Mouse (Mus musculus) midbrain, embryonic 12.5 days (tissue): ENCODE results near the gene Rps3. TPM values are rescaled to one million over a fixed set of nuclear protein-coding genes. Genes with fewer than 3 reads are reported as not detected.

ENCODE experiments used
- ATAC-seq: fragments of 200-750 bp; cut with Nextera tagmentation; 2 replicates; pipeline ENCODE4 v1.8.0; 2017; ENCODE audit warnings: low read depth, moderate TSS enrichment, moderate library complexity; ENCODE audit not compliant: low FRiP score
- H3K27ac ChIP-seq: fragments of 300-500 bp; sonication (generic); replicated peaks from 2 replicates; pipeline ENCODE4 v1.5.1; 2016; ENCODE audit warnings: mild to moderate bottlenecking
- H3K27me3 ChIP-seq: fragments of 300-500 bp; sonication (generic); 2 replicates; pipeline ENCODE4 v1.6.1; 2016; ENCODE audit warnings: mild to moderate bottlenecking
- H3K36me3 ChIP-seq: fragments of 300-500 bp; sonication (generic); 2 replicates; pipeline ENCODE4 v1.6.1; 2016
- H3K4me1 ChIP-seq: fragments of 300-500 bp; sonication (generic); 2 replicates; pipeline ENCODE4 v1.6.1; 2016
- H3K4me2 ChIP-seq: fragments of 300-500 bp; sonication (generic); replicated peaks from 2 replicates; pipeline ENCODE4 v1.6.1; 2016; ENCODE audit warnings: mild to moderate bottlenecking, moderate library complexity
- H3K4me3 ChIP-seq: fragments of 300-500 bp; sonication (generic); 2 replicates; pipeline ENCODE4 v1.5.1; 2016; ENCODE audit warnings: mild to moderate bottlenecking
- H3K9ac ChIP-seq: fragments of 300-500 bp; sonication (generic); replicated peaks from 2 replicates; pipeline ENCODE4 v1.6.1; 2016; ENCODE audit warnings: mild to moderate bottlenecking, moderate library complexity
- H3K9me3 ChIP-seq: fragments of 300-500 bp; sonication (generic); 2 replicates; pipeline ENCODE4 v1.6.1; 2016; ENCODE audit warnings: mild to moderate bottlenecking
- WGBS: fragments of 180-500 bp; shearing (Covaris S2); methylation state at CpG from one replicate; pipeline ENCODE4 v1.1.7; 2016; 5-methylcytosine and 5-hydroxymethylcytosine counted together
- polyA plus RNA-seq: library from polyadenylated mRNA; unstranded; fragments of >200 nt; fragmentation: Nextera tagmentation; extraction: Ambion mirVana; gene quantifications from 2 replicates; pipeline ENCODE4 v1.2.1, GENCODE M21; 2016

Rps3 gene
- polyA plus RNA-seq, 1 experiment from 2014 or later = 555 TPM

DNA sequence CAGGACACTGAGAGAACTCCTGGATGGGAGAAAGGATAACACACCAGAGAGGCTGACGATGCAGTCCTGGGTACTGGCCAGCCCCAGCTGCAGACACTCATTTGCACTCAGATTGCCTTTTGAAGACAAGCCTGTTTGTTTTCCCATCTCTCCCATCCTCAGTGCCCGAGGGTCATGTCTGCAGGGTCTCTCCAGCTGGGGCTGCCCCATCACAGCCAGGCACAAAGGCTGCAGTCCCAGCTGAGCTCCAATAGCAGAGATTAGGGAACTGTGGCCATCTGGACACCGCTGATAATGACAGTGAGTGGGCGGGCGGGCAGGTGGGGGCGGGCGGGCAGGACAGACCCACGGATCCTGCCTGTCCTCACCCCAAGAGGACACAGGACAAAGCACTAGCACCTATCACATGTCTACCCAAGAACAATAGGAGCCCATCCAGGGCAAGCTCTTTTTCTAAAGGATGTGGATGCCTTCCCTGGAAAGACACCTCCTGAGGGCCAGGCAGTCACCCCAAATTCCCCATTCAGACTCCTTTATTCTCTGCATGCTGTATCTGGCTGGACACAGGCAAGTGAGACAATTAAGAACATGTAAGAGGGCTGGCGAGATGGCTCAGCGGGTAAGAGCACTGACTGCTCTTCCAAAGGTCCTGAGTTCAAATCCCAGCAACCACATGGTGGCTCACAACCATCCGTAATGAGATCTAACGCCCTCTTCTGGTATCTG is 8.5 kb downstream of the Rps3 start:
- 47% methylated on average over 12 of the region's 12 CpGs for WGBS
- H3K9ac ChIP-seq = 0 out of 2 replicates have a peak overlapping the region, but pooled peaks have one; percentile 4
- H3K27ac ChIP-seq = peak overlapping the region; percentile 84
- no peak overlapping the region for H3K4me2 ChIP-seq
- H3K4me1 ChIP-seq = peaks cover 17% of the 10 kb centered on the region; the same call in 1 of the 2 replicates
- no peaks in the 10 kb centered on the region for H3K9me3 ChIP-seq
- H3K4me3 ChIP-seq = no peak overlapping the region
- peak; percentile 85 for ATAC-seq
- H3K36me3 ChIP-seq = peaks cover 76% of the 10 kb centered on the region
- peaks cover 8% of the 10 kb centered on the region for H3K27me3 ChIP-seq

DNA sequence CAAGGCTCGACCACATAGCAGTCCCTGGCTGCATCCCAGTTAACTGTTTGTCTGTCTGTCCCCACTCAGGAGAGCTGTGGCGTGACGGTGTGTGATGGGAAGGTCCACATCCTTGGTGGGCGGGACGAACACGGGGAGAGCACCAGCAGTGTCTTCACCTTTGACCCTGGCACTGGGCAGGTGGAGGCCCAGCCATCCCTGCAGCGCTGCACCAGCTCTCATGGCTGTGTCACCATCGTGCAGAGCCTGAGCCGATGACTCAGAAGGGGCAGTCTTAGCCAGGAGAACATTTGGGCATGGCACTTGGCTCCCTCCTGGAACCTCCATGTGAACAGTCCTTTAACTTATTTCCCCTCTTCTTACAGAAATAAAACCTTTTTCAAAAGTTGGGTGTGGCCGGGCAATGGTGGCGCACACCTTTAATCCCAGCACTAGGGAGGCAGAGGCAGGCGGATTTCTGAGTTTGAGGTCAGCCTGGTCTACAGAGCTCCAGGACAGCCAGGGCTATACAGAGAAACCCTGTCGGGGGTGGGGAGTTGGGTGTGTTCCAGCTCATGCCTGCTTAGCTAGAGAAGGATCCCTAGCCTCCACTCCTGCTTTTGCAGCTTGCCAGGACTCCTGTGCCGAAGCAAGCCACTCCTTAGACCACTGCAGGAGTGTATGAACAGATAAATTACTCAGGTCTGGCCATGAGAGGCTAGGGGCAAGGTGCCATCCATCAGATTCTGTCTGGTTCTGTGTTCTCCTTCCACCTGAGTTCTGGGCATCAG is 9.7 kb downstream of the Rps3 start:
- Histone ChIP-seq H3K4me3 (no peak overlapping the region), H3K9me3 (no peaks in the 10 kb centered on the region), H3K9ac (no peak overlapping the region), H3K4me2 (no peak overlapping the region), H3K27me3 (peaks cover 20% of the 10 kb centered on the region), H3K36me3 (peaks cover 64% of the 10 kb centered on the region), H3K4me1 (peaks cover 22% of the 10 kb centered on the region), H3K27ac (peak overlapping the region; percentile 84)
- WGBS = 92% methylated on average over 14 of the region's 14 CpGs
- no peak for ATAC-seq

GRCm38 (mm10) chr7:99471578-99471977 is 12.0 kb downstream of the Rps3 start:
- Histone ChIP-seq H3K4me2 (no peak overlapping the region), H3K4me3 (no peak overlapping the region), H3K27me3 (peaks cover 39% of the 10 kb centered on the region), H3K27ac (no peak overlapping the region), H3K9me3 (no peaks in the 10 kb centered on the region), H3K4me1 (peaks cover 35% of the 10 kb centered on the region), H3K9ac (no peak overlapping the region), H3K36me3 (peaks cover 42% of the 10 kb centered on the region)
- 63% methylated on average over 18 of the region's 18 CpGs for WGBS
- no peak for ATAC-seq

DNA sequence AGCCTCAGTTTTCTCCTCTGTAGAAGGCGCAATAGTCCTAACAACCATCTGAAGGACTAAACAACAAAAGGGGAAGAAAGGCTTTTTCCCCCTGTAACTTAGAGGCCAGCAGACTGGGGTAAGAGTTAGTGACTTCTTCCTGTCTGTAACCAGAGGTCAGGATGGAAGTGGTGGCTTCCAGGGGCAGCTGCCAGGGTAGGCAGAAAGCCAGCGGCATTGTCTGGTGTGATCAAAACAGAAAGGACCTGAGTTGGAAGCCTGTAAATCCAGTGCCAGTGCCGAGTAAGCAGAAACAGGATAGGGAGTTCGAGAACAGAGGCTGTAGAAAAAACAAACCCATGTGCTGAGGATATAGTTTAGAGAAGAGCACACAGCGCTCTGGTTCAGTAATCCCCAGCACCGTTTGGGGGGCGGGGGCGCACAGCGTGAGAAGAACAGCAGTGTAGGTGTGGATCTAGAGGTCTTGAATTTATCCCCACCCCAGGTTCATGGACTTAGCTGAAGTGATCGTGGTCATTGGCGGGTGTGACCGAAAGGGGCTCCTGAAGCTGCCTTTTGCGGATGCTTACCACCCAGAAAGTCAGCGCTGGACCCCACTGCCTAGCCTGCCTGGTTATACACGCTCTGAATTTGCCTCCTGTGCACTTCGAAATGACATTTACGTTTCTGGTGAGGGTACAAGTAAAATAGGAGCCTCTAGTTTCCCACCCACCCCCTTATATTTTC is 13.7 kb downstream of the Rps3 start:
- Histone ChIP-seq H3K4me3 (no peak overlapping the region), H3K36me3 (peaks cover 36% of the 10 kb centered on the region), H3K27ac (no peak overlapping the region), H3K9ac (no peak overlapping the region), H3K9me3 (no peaks in the 10 kb centered on the region), H3K4me2 (no peak overlapping the region), H3K27me3 (peaks cover 39% of the 10 kb centered on the region), H3K4me1 (peaks cover 49% of the 10 kb centered on the region)
- ATAC-seq = no peak
- 84% methylated on average over 17 of the region's 17 CpGs for WGBS

- peak; percentile 60 for ATAC-seq
- peaks cover 39% of the 10 kb centered on the region for H3K27me3 ChIP-seq
- no peaks in the 10 kb centered on the region for H3K9me3 ChIP-seq
- peak overlapping the region; percentile 60 for H3K9ac ChIP-seq
- H3K4me1 ChIP-seq = peaks cover 40% of the 10 kb centered on the region
- 2% methylated on average over 91 of the region's 145 CpGs for WGBS
- H3K4me3 ChIP-seq = peak overlapping the region; percentile 50
- peak overlapping the region; percentile 87 for H3K27ac ChIP-seq
- H3K36me3 ChIP-seq = peaks cover 23% of the 10 kb centered on the region
- H3K4me2 ChIP-seq = peak overlapping the region; percentile 71
Measured at GRCm38 (mm10) chr7:99468283-99469132, 15.0 kb downstream of the Rps3 start.

GRCm38 (mm10) chr7:99467916-99468282 is 15.6 kb downstream of the Rps3 start:
- peaks cover 17% of the 10 kb centered on the region for H3K36me3 ChIP-seq
- H3K27ac ChIP-seq = peak overlapping the region; percentile 87
- H3K4me1 ChIP-seq = peaks cover 40% of the 10 kb centered on the region
- H3K9ac ChIP-seq = peak overlapping the region; percentile 60
- H3K4me2 ChIP-seq = peak overlapping the region; percentile 71
- H3K4me3 ChIP-seq = peak overlapping the region; percentile 50
- peaks cover 39% of the 10 kb centered on the region for H3K27me3 ChIP-seq
- WGBS = 23% methylated on average over 9 of the region's 11 CpGs
- ATAC-seq = no peak
- H3K9me3 ChIP-seq = no peaks in the 10 kb centered on the region

DNA sequence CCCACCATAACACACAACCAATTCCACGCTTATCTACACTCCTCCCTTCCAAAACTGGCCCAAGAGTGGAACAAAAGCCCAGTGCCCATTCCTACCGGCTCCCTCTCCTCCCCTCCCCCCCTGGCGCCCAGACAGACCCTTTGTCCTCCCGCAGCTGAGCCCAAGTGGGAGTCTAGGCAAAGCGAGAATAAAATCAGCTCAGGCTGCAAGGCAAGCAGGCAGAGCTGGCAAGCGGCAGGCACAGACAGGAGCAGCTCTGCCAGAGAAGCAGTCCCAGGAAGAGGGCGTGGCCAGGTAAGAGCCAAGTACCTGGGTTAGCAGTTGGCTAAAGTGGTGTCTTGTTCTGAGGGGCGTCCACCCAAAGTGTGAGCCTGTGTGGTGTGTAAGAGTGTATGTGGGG is 17.7 kb downstream of the Rps3 start, which contains the start of gene Klhl35:
TSS of gene Klhl35 (plus strand) at position 194 of the 400 bp plus-strand sequence.
- Histone ChIP-seq H3K4me3 (peak within 1 kb of the TSS; percentile 32), H3K4me2 (peak within 1 kb of the TSS; percentile 71), H3K4me1 (peaks cover 40% of the 10 kb centered on the region), H3K27ac (peak within 1 kb of the TSS; percentile 80), H3K36me3 (0 out of 2 replicates have a peak, but pooled peaks cover 5% of the 10 kb centered on the region), H3K9me3 (no peaks in the 10 kb centered on the region), H3K27me3 (peaks cover 37% of the 10 kb centered on the region), H3K9ac (peak within 1 kb of the TSS; percentile 52)
- 16% methylated on average over 8 of the region's 8 CpGs for WGBS
- ATAC-seq = peak; percentile 53

- H3K9ac ChIP-seq = no peak overlapping the region
- no peak overlapping the region for H3K27ac ChIP-seq
- peaks cover 27% of the 10 kb centered on the region for H3K4me1 ChIP-seq
- H3K9me3 ChIP-seq = no peaks in the 10 kb centered on the region
- H3K4me2 ChIP-seq = no peak overlapping the region
- ATAC-seq = no peak
- H3K36me3 ChIP-seq = peaks cover 28% of the 10 kb centered on the region
- WGBS = 89% methylated on average over 2 of the region's 2 CpGs
- no peak overlapping the region for H3K4me3 ChIP-seq
- peaks cover 12% of the 10 kb centered on the region for H3K27me3 ChIP-seq
Measured at GRCm38 (mm10) chr7:99463120-99463519, 20.4 kb downstream of the Rps3 start.

DNA sequence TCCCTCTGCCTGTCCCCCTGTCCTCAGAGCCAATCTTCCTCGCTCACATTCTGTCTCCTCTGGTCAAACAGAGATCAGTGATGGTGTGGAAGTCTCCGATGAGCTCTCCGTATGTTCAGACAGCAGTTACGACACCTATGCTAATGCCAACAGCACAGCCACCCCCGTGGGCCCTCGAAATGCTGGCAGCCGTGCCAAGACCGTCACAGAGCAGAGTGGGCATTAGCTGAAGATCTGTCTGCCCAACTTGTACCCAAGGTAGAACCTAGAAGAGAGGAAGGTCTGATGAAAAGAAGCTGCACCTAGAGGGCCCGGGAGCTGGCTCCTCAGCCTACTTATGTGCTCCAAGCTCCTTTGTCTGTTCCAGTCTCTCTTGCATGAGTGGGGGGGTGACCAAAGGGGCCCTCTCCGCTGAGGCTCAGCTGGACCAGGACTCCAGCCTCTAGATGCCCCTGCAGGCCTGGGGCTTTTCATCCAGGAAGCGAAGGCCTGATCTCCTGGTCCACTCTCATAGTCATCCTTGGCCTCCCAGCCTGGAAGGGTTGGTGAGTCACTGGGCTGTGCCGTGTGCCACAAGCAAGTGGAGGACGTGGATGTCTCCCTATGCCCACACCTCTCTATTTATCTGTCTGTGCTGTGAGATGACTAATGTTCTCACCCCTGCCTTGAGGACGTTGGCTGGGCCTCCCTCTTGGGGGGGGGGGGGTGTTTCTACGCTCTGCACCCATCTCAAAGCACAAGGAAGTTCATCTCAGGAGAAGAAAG is 23.5 kb downstream of the Rps3 start:
- peaks cover 2% of the 10 kb centered on the region; the same call in 1 of the 2 replicates for H3K4me1 ChIP-seq
- peaks cover 39% of the 10 kb centered on the region for H3K36me3 ChIP-seq
- no peak overlapping the region for H3K4me2 ChIP-seq
- no peak overlapping the region for H3K4me3 ChIP-seq
- H3K27me3 ChIP-seq = no peaks in the 10 kb centered on the region
- H3K9ac ChIP-seq = no peak overlapping the region
- WGBS = 91% methylated on average over 15 of the region's 15 CpGs
- H3K27ac ChIP-seq = no peak overlapping the region
- H3K9me3 ChIP-seq = no peaks in the 10 kb centered on the region
- no peak for ATAC-seq

- H3K36me3 ChIP-seq = peaks cover 39% of the 10 kb centered on the region
- no peaks in the 10 kb centered on the region for H3K4me1 ChIP-seq
- no peaks in the 10 kb centered on the region for H3K27me3 ChIP-seq
- no peak overlapping the region for H3K27ac ChIP-seq
- no peaks in the 10 kb centered on the region for H3K9me3 ChIP-seq
- no peak overlapping the region for H3K9ac ChIP-seq
- H3K4me3 ChIP-seq = no peak overlapping the region
- no peak overlapping the region for H3K4me2 ChIP-seq
- 89% methylated on average over 8 of the region's 8 CpGs for WGBS
- ATAC-seq = no peak
Measured at GRCm38 (mm10) chr7:99458849-99459248, 24.7 kb downstream of the Rps3 start.
